Mouse (Mus musculus): ENCODE measurements around the gene Tob1. TPM values are rescaled to one million over a fixed set of nuclear protein-coding genes. Genes with fewer than 3 reads are reported as not detected.

The Tob1 gene
- polyA plus RNA-seq (2015; fragmentation: Nextera tagmentation; extraction: Ambion mirVana) = 35.7 and 41.2 TPM in 2 replicates

- Histone ChIP-seq H3K36me3 (ENCODE audit: control insufficient read depth, insufficient read depth) (peaks cover 9% of the 10 kb centered on the region), H3K4me2 (ENCODE audit: low read depth, low read length) (peak within 1 kb of the TSS; percentile 91), H3K4me3 (ENCODE audit: low read length) (peak within 1 kb of the TSS; percentile 84), H3K4me1 (ENCODE audit: control insufficient read depth, insufficient read depth, low read length) (peaks cover 8% of the 10 kb centered on the region), H3K9ac (ENCODE audit: low read length) (peak within 1 kb of the TSS; percentile 97), H3K9me3 (replicated peaks; ENCODE audit: control insufficient read depth, low read length) (no peaks in the 10 kb centered on the region), H3K27me3 (ENCODE audit: control insufficient read depth, insufficient read depth, low read length) (no peaks in the 10 kb centered on the region), H3K27ac (ENCODE audit: low read length) (peak within 1 kb of the TSS; percentile 100)
- peak; percentile 96 for ATAC-seq (replicated peaks; ENCODE audit: extremely low read depth, insufficient read depth, low FRiP score)
- WGBS = under 1% methylated on average over 42 of the region's 55 CpGs
These were observed at the start of gene Tob1 for GRCm38 (mm10) chr11:94211124-94211603. Gene Tob1, plus strand, starts transcription at chr11:94211454.

- Histone ChIP-seq H3K27me3 (ENCODE audit: control insufficient read depth, insufficient read depth, low read length) (no peaks in the 10 kb centered on the region), H3K4me3 (ENCODE audit: low read length) (no peak overlapping the region), H3K9me3 (replicated peaks; ENCODE audit: control insufficient read depth, low read length) (no peaks in the 10 kb centered on the region), H3K4me2 (ENCODE audit: low read depth, low read length) (no peak overlapping the region), H3K4me1 (ENCODE audit: control insufficient read depth, insufficient read depth, low read length) (peaks cover 30% of the 10 kb centered on the region), H3K36me3 (ENCODE audit: control insufficient read depth, insufficient read depth) (no peaks in the 10 kb centered on the region), H3K27ac (ENCODE audit: low read length) (0 out of 2 replicates have a peak overlapping the region, but pooled peaks have one; percentile 81), H3K9ac (ENCODE audit: low read length) (no peak overlapping the region)
- 82% methylated on average over 11 of the region's 11 CpGs for WGBS
- ATAC-seq (replicated peaks; ENCODE audit: extremely low read depth, insufficient read depth, low FRiP score) = no peak
These were observed 49.2 kb upstream of the Tob1 start for GRCm38 (mm10) chr11:94161867-94162581.

GRCm38 (mm10) chr11:94163005-94163767 is 48.1 kb upstream of the Tob1 start:
- WGBS = 81% methylated on average over 9 of the region's 9 CpGs
- ATAC-seq (replicated peaks; ENCODE audit: extremely low read depth, insufficient read depth, low FRiP score) = no peak
- H3K4me3 ChIP-seq (ENCODE audit: low read length) = no peak overlapping the region

GRCm38 (mm10) chr11:94165745-94166144 is 45.5 kb upstream of the Tob1 start:
- 87% methylated on average over 4 of the region's 4 CpGs for WGBS
- ATAC-seq (replicated peaks; ENCODE audit: extremely low read depth, insufficient read depth, low FRiP score) = no peak
- no peaks in the 10 kb centered on the region for H3K36me3 ChIP-seq (ENCODE audit: control insufficient read depth, insufficient read depth)
- H3K9me3 ChIP-seq (replicated peaks; ENCODE audit: control insufficient read depth, low read length) = no peaks in the 10 kb centered on the region
- H3K27me3 ChIP-seq (ENCODE audit: control insufficient read depth, insufficient read depth, low read length) = no peaks in the 10 kb centered on the region
- H3K27ac ChIP-seq (ENCODE audit: low read length) = no peak overlapping the region
- no peak overlapping the region for H3K9ac ChIP-seq (ENCODE audit: low read length)
- peaks cover 11% of the 10 kb centered on the region for H3K4me1 ChIP-seq (ENCODE audit: control insufficient read depth, insufficient read depth, low read length)
- H3K4me2 ChIP-seq (ENCODE audit: low read depth, low read length) = no peak overlapping the region
- no peak overlapping the region for H3K4me3 ChIP-seq (ENCODE audit: low read length)

More at GRCm38 (mm10) chr11:94163005-94163767, 48.1 kb upstream of the Tob1 start:
- Histone ChIP-seq H3K9me3 (replicated peaks; ENCODE audit: control insufficient read depth, low read length) (no peaks in the 10 kb centered on the region), H3K4me2 (ENCODE audit: low read depth, low read length) (no peak overlapping the region), H3K36me3 (ENCODE audit: control insufficient read depth, insufficient read depth) (no peaks in the 10 kb centered on the region), H3K4me1 (ENCODE audit: control insufficient read depth, insufficient read depth, low read length) (peaks cover 30% of the 10 kb centered on the region), H3K9ac (ENCODE audit: low read length) (no peak overlapping the region), H3K27ac (ENCODE audit: low read length) (no peak overlapping the region), H3K27me3 (ENCODE audit: control insufficient read depth, insufficient read depth, low read length) (no peaks in the 10 kb centered on the region)

- Histone ChIP-seq H3K27ac (ENCODE audit: low read length) (no peak overlapping the region), H3K9me3 (replicated peaks; ENCODE audit: control insufficient read depth, low read length) (no peaks in the 10 kb centered on the region), H3K9ac (ENCODE audit: low read length) (no peak overlapping the region), H3K36me3 (ENCODE audit: control insufficient read depth, insufficient read depth) (no peaks in the 10 kb centered on the region), H3K4me3 (ENCODE audit: low read length) (no peak overlapping the region), H3K4me1 (ENCODE audit: control insufficient read depth, insufficient read depth, low read length) (no peaks in the 10 kb centered on the region), H3K4me2 (ENCODE audit: low read depth, low read length) (no peak overlapping the region), H3K27me3 (ENCODE audit: control insufficient read depth, insufficient read depth, low read length) (no peaks in the 10 kb centered on the region)
- no peak for ATAC-seq (replicated peaks; ENCODE audit: extremely low read depth, insufficient read depth, low FRiP score)
- 58% methylated on average over 5 of the region's 5 CpGs for WGBS
These were observed 43.0 kb upstream of the Tob1 start for GRCm38 (mm10) chr11:94168238-94168637.

- Histone ChIP-seq H3K27me3 (ENCODE audit: control insufficient read depth, insufficient read depth, low read length) (no peaks in the 10 kb centered on the region), H3K4me2 (ENCODE audit: low read depth, low read length) (no peak overlapping the region), H3K9ac (ENCODE audit: low read length) (no peak overlapping the region), H3K9me3 (replicated peaks; ENCODE audit: control insufficient read depth, low read length) (no peaks in the 10 kb centered on the region), H3K27ac (ENCODE audit: low read length) (no peak overlapping the region), H3K4me3 (ENCODE audit: low read length) (no peak overlapping the region), H3K36me3 (ENCODE audit: control insufficient read depth, insufficient read depth) (no peaks in the 10 kb centered on the region), H3K4me1 (ENCODE audit: control insufficient read depth, insufficient read depth, low read length) (peaks cover 3% of the 10 kb centered on the region; the same call in 1 of the 2 replicates)
- WGBS = 58% methylated on average over 5 of the region's 5 CpGs
- ATAC-seq (replicated peaks; ENCODE audit: extremely low read depth, insufficient read depth, low FRiP score) = no peak
These were observed 41.7 kb upstream of the Tob1 start for GRCm38 (mm10) chr11:94169596-94169995.

- no peak for ATAC-seq (replicated peaks; ENCODE audit: extremely low read depth, insufficient read depth, low FRiP score)
- no peaks in the 10 kb centered on the region for H3K9me3 ChIP-seq (replicated peaks; ENCODE audit: control insufficient read depth, low read length)
- H3K27me3 ChIP-seq (ENCODE audit: control insufficient read depth, insufficient read depth, low read length) = no peaks in the 10 kb centered on the region
- no peak overlapping the region for H3K4me2 ChIP-seq (ENCODE audit: low read depth, low read length)
- no peak overlapping the region for H3K27ac ChIP-seq (ENCODE audit: low read length)
- WGBS = 87% methylated on average over 5 of the region's 5 CpGs
- peaks cover 12% of the 10 kb centered on the region for H3K4me1 ChIP-seq (ENCODE audit: control insufficient read depth, insufficient read depth, low read length)
- no peak overlapping the region for H3K4me3 ChIP-seq (ENCODE audit: low read length)
- H3K9ac ChIP-seq (ENCODE audit: low read length) = no peak overlapping the region
- H3K36me3 ChIP-seq (ENCODE audit: control insufficient read depth, insufficient read depth) = no peaks in the 10 kb centered on the region
These were observed 39.6 kb upstream of the Tob1 start for GRCm38 (mm10) chr11:94171691-94172090.

- 72% methylated on average over 9 of the region's 9 CpGs for WGBS
- Histone ChIP-seq H3K4me2 (ENCODE audit: low read depth, low read length) (no peak overlapping the region), H3K9ac (ENCODE audit: low read length) (no peak overlapping the region), H3K36me3 (ENCODE audit: control insufficient read depth, insufficient read depth) (no peaks in the 10 kb centered on the region), H3K4me3 (ENCODE audit: low read length) (no peak overlapping the region), H3K4me1 (ENCODE audit: control insufficient read depth, insufficient read depth, low read length) (peaks cover 12% of the 10 kb centered on the region), H3K27me3 (ENCODE audit: control insufficient read depth, insufficient read depth, low read length) (no peaks in the 10 kb centered on the region), H3K27ac (ENCODE audit: low read length) (no peak overlapping the region), H3K9me3 (replicated peaks; ENCODE audit: control insufficient read depth, low read length) (no peaks in the 10 kb centered on the region)
- ATAC-seq (replicated peaks; ENCODE audit: extremely low read depth, insufficient read depth, low FRiP score) = no peak
These were observed 39.1 kb upstream of the Tob1 start for GRCm38 (mm10) chr11:94172186-94172585.

- 26% methylated on average over 4 of the region's 4 CpGs for WGBS
- Histone ChIP-seq H3K27ac (ENCODE audit: low read length) (no peak overlapping the region), H3K36me3 (ENCODE audit: control insufficient read depth, insufficient read depth) (no peaks in the 10 kb centered on the region), H3K4me3 (ENCODE audit: low read length) (no peak overlapping the region), H3K4me2 (ENCODE audit: low read depth, low read length) (no peak overlapping the region), H3K9ac (ENCODE audit: low read length) (no peak overlapping the region), H3K4me1 (ENCODE audit: control insufficient read depth, insufficient read depth, low read length) (peaks cover 12% of the 10 kb centered on the region), H3K9me3 (replicated peaks; ENCODE audit: control insufficient read depth, low read length) (no peaks in the 10 kb centered on the region), H3K27me3 (ENCODE audit: control insufficient read depth, insufficient read depth, low read length) (no peaks in the 10 kb centered on the region)
- ATAC-seq (replicated peaks; ENCODE audit: extremely low read depth, insufficient read depth, low FRiP score) = no peak
These were observed 37.5 kb upstream of the Tob1 start for GRCm38 (mm10) chr11:94173726-94174146.
